Mouse (Mus musculus) liver, postnatal 0 days (tissue): ENCODE measurements around the gene Stac2. TPM values are rescaled to one million over a fixed set of nuclear protein-coding genes. Genes with fewer than 3 reads are reported as not detected.
A peak's percentile ranks its signal among the peaks of the same experiment; 100 is the strongest.

Experiments used
- ATAC-seq: fragments of 200-750 bp; cut with Nextera tagmentation; 2 replicates; pipeline ENCODE4 v1.8.0; 2017; ENCODE audit warnings: mild to moderate bottlenecking, moderate library complexity
- DNase-seq: peaks from one replicate; pipeline ENCODE4 v3.0.0-alpha.2; 2016
- H3K27ac ChIP-seq: fragments of 300-500 bp; sonication (generic); 2 replicates; pipeline ENCODE4 v1.5.1; 2014; ENCODE audit warnings: antibody characterized with exemption, moderate library complexity, mild to moderate bottlenecking, low read depth
- H3K27me3 ChIP-seq: fragments of 300-500 bp; sonication (generic); 2 replicates; pipeline ENCODE4 v1.6.1; 2014; ENCODE audit warnings: low read length, control low read depth, mixed read lengths; ENCODE audit not compliant: insufficient read depth
- H3K36me3 ChIP-seq: fragments of 300-500 bp; sonication (generic); replicated peaks from 2 replicates; pipeline ENCODE4 v1.6.1; 2014; ENCODE audit warnings: mild to moderate bottlenecking, control low read depth, low read length, moderate library complexity, mixed read lengths; ENCODE audit not compliant: insufficient read depth
- H3K4me1 ChIP-seq: fragments of 300-500 bp; sonication (generic); 2 replicates; pipeline ENCODE4 v1.6.1; 2014; ENCODE audit warnings: antibody characterized with exemption, mild to moderate bottlenecking, control low read depth; ENCODE audit not compliant: insufficient read depth
- H3K4me2 ChIP-seq: fragments of 300-500 bp; sonication (generic); 2 replicates; pipeline ENCODE4 v1.6.1; 2014; ENCODE audit warnings: low read depth, mild to moderate bottlenecking, low read length, moderate library complexity, mixed read lengths
- H3K4me3 ChIP-seq: fragments of 300-500 bp; sonication (generic); 2 replicates; pipeline ENCODE4 v1.5.1; 2014; ENCODE audit warnings: low read depth, low read length
- H3K9ac ChIP-seq: fragments of 300-500 bp; sonication (generic); replicated peaks from 2 replicates; pipeline ENCODE4 v1.6.1; 2014; ENCODE audit warnings: mild to moderate bottlenecking, moderate library complexity
- H3K9me3 ChIP-seq: fragments of 300-500 bp; sonication (generic); 2 replicates; pipeline ENCODE4 v1.6.1; 2016; ENCODE audit warnings: mild to moderate bottlenecking, control low read depth, low read length, mixed read lengths
- CTCF ChIP-seq: sonication (generic); IDR thresholded peaks from 2 replicates; pipeline ENCODE4 v1.5.1; 2016; ENCODE audit warnings: antibody characterized with exemption, low read depth
- EP300 ChIP-seq: IDR thresholded peaks from 2 replicates; pipeline ENCODE4 v1.6.1; 2016; ENCODE audit warnings: antibody characterized with exemption, low read depth, mild to moderate bottlenecking
- WGBS: fragments of 180-500 bp; shearing (Covaris S2); extraction: QIAGEN DNeasy Blood & Tissue Kit; methylation state at CpG from one replicate; pipeline ENCODE4 v1.1.7; 2014; ENCODE audit not compliant: insufficient replicate concordance; 5-methylcytosine and 5-hydroxymethylcytosine counted together
- polyA plus RNA-seq: library from polyadenylated mRNA; unstranded; fragments of >200 nt; fragmentation: Nextera tagmentation; extraction: Ambion mirVana; gene quantifications from 2 replicates; pipeline ENCODE4 v1.2.1, GENCODE M21; 2015

Gene Stac2
- polyA plus RNA-seq, 1 experiment from 2014 or later, result 0.07 TPM

DNA sequence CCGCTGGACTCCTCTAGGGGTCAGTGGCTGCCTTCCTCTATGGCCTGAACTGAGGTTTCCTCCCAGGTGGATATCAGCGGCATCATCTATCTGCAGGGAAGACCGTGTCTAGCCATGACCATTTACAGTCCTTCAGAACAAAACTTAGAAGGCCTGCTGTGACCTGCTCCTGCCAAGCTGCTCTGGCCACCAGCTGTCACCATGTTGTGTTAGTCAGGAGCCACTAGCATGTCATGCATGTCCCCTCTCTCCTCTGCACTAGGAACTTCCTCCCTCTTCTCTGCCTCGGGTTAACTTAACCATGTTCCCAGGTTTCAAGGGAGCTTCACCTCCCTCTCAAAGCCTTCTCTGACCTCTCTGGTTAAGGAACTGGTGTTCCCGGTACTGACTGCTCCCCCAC, 53.5 kb downstream of the Stac2 start:
- no peaks in the 10 kb centered on the region for H3K9me3 ChIP-seq
- TF ChIP-seq CTCF, result no peak
- TF ChIP-seq EP300, result no peak
- no peak overlapping the region for H3K4me3 ChIP-seq
- ATAC-seq, result no peak
- peaks cover 12% of the 10 kb centered on the region; the same call in 1 of the 2 replicates for H3K27me3 ChIP-seq
- H3K27ac ChIP-seq, result peak overlapping the region; percentile 87
- peaks cover 38% of the 10 kb centered on the region for H3K4me1 ChIP-seq
- H3K9ac ChIP-seq, result peak overlapping the region; percentile 9; the same call in 1 of the 2 replicates
- no peak for DNase-seq
- 35% methylated on average over 5 of the region's 5 CpGs for WGBS
- no peaks in the 10 kb centered on the region for H3K36me3 ChIP-seq
- H3K4me2 ChIP-seq, result no peak overlapping the region

DNA sequence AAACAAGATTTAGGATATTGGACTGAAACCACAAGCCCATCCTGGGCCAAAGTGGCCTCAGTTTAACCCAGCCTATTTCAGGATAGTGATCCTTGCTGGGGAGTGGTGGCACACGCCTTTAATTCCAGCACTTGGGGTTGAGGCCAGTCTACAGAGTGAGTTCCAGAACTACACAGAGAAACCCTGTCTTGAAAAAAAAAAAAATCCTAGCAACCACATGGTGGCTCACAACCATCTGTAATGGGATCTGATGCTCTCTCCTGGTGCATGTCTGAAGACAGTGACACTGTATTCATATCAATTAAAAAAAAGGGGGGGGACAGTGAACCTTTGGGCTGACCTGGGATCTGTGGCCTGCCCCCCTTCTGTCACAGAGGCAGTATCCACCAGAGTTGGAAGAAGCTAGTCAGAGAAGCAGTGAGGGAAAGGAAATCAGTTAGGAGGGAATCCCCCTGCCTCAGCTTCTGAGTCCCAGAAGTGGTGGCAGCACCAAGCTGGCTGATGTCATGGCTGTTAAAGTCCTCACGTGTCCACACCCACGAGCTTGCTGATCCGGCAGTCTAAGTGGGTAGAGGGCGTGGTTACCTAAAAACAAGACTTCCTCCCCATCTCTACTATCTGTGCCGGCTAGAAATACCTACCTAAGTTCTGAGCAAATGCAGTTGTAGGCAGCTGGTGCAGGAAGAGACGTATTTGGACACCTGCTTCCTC, 54.2 kb downstream of the Stac2 start:
- Histone ChIP-seq H3K4me3 (no peak overlapping the region), H3K9ac (no peak overlapping the region), H3K9me3 (no peaks in the 10 kb centered on the region), H3K4me1 (peaks cover 38% of the 10 kb centered on the region), H3K4me2 (no peak overlapping the region), H3K27ac (peak overlapping the region; percentile 87), H3K36me3 (no peaks in the 10 kb centered on the region), H3K27me3 (peaks cover 12% of the 10 kb centered on the region; the same call in 1 of the 2 replicates)
- 38% methylated on average over 7 of the region's 7 CpGs for WGBS
- peak; percentile 7; the same call in 1 of the 2 replicates for ATAC-seq
- no peak for DNase-seq
- TF ChIP-seq EP300 (no peak), CTCF (no peak)

DNA sequence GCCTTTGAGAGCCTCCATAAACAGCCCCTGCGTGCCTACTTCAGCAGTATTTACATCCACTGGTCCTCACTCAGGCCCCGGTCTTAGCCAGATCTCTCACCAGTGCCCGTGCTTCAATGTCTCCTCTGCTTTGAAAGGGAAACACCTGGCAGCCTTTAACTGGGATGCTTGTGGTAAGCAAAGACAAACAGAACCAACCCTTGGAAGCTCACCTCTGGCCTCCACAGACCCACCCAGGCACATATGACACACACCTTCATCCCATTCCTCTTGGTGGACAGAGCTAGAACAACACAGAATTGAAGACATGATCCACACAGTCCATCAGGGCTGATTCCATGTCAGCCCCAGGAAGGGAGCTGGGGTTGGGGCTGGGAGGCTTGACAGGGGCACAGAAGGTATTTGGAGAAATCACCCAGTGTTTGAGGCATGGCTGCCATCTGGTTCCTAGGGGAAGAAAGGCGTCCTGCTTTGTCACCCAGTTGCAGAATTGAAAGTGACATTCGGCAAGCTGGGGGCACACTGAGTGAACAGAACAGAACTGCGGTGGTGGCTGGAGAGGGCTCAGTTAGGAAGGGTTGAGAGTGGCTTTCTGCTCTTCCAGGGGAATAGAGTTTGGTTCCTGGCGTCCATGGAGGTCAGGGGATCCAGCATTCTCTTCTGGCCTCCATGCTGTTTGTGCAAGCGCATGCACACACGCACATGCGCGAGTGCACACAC, 55.0 kb downstream of the Stac2 start:
- no peak for ATAC-seq
- no peak overlapping the region for H3K4me2 ChIP-seq
- peaks cover 12% of the 10 kb centered on the region; the same call in 1 of the 2 replicates for H3K27me3 ChIP-seq
- H3K9me3 ChIP-seq, result no peaks in the 10 kb centered on the region
- 69% methylated on average over 11 of the region's 11 CpGs for WGBS
- H3K4me1 ChIP-seq, result peaks cover 38% of the 10 kb centered on the region
- H3K9ac ChIP-seq, result no peak overlapping the region
- no peak for DNase-seq
- H3K27ac ChIP-seq, result peak overlapping the region; percentile 55
- no peak for TF ChIP-seq CTCF
- TF ChIP-seq EP300, result no peak
- H3K36me3 ChIP-seq, result no peaks in the 10 kb centered on the region
- no peak overlapping the region for H3K4me3 ChIP-seq

DNA sequence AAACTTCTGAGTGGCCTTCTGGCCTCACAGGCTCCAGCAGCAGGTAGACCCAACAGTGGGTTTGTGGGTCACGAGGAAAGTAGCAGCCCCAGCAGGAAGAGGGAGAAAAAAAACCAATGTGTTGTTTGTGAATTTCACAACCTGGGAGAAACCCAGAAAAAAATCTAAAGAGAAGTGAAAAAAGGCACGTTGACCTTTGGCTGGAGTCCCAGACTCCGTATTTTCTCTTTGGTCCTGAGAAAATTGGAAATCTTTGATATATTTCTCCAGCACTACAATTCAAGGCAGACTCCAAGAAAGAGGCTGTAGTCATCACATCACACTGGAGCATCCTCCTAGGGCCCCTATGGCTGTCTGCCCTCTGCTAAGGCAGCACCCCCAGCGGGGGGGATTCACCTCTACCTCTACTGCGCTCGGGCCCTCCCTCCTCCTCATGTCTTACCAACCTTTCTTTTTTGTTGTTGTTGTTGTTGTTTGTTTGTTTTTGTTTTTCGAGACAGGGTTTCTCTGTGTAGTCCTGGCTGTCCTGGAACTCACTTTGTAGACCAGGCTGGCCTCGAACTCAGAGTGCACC, 55.8 kb downstream of the Stac2 start:
- Histone ChIP-seq H3K9ac (no peak overlapping the region), H3K4me2 (no peak overlapping the region), H3K27me3 (peaks cover 12% of the 10 kb centered on the region; the same call in 1 of the 2 replicates), H3K4me1 (peaks cover 34% of the 10 kb centered on the region), H3K4me3 (no peak overlapping the region), H3K9me3 (no peaks in the 10 kb centered on the region), H3K27ac (peak overlapping the region; percentile 55), H3K36me3 (no peaks in the 10 kb centered on the region)
- TF ChIP-seq CTCF, result no peak
- TF ChIP-seq EP300, result no peak
- 63% methylated on average over 8 of the region's 8 CpGs for WGBS
- ATAC-seq (no peak), DNase-seq (no peak)

DNA sequence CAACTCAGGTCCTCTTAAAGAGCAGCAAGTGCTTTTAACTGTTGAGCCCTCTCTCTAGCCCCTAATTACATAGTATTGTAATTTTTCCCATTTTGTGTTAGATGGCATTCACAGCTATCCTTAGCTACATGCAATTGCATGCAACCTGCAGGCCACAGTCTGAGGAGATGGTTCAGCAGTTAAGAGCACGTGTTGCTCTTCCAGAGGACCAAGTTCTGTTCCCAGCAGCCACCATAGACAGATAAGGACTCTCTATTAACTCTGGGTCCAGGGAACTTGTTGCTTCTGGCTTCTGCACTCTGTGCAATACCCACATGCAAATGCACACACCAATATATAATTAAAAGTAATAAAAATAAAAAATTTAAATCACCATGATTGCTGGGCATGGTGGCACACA, 56.6 kb downstream of the Stac2 start:
- ATAC-seq (no peak), DNase-seq (no peak)
- no peaks in the 10 kb centered on the region for H3K36me3 ChIP-seq
- no peak overlapping the region for H3K27ac ChIP-seq
- H3K9me3 ChIP-seq, result no peaks in the 10 kb centered on the region
- no peak overlapping the region for H3K4me2 ChIP-seq
- no peak overlapping the region for H3K9ac ChIP-seq
- H3K4me3 ChIP-seq, result no peak overlapping the region
- H3K4me1 ChIP-seq, result peaks cover 29% of the 10 kb centered on the region
- 32% methylated on average over 1 of the region's 1 CpGs for WGBS
- H3K27me3 ChIP-seq, result peaks cover 9% of the 10 kb centered on the region; the same call in 1 of the 2 replicates
- TF ChIP-seq EP300 (no peak), CTCF (no peak)

DNA sequence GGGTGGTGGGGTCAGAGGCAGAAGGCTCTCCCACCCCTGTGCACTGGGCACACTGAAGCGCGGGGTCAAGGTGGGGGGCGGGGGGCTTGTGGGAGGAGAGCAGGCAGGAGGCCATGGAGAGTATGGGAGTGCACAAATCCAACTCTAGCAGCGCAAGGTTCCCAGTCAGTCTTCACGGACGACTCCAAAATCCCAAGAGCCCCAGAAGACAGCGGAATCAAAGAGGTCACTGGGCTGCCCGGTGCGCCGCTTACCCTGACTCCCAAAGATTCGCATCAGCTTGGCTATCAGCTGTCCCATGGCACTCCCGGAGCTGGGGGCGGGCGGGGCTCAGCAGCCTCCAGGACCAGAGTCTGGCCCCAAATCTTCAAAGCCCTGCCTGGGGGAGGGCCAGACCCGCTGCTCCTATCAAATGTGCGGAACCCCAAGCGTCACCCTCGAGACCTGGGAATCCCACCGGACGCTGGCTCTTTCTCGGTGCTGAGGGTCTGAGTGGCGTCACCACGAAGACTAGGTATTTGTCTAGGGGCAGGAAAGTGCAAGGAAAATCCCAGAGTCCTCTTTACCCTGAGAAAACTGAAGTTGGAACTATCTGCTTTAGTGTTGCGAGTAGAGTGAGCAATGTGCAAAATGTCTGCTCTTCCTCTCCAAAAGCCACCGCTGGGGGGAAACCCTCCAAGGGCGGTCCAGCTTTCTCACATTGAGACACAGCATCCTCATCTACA, 57.5 kb downstream of the Stac2 start, which contains the start of gene Arl5c:
Arl5c (minus strand) TSS at position 618 of the 725 bp plus-strand sequence.
- H3K9ac ChIP-seq, result peak within 1 kb of the TSS; percentile 65
- H3K36me3 ChIP-seq, result no peaks in the 10 kb centered on the region
- peak; percentile 14; the same call in 1 of the 2 replicates for ATAC-seq
- 2% methylated on average over 26 of the region's 26 CpGs for WGBS
- peak; percentile 51 for DNase-seq
- no peaks in the 10 kb centered on the region for H3K9me3 ChIP-seq
- peak within 1 kb of the TSS; percentile 78 for H3K4me2 ChIP-seq
- H3K4me3 ChIP-seq, result peak within 1 kb of the TSS; percentile 47
- TF ChIP-seq CTCF (peak; percentile 44), EP300 (no peak)
- peak within 1 kb of the TSS; percentile 55 for H3K27ac ChIP-seq
- H3K27me3 ChIP-seq, result peaks cover 4% of the 10 kb centered on the region; the same call in 1 of the 2 replicates
- peaks cover 29% of the 10 kb centered on the region for H3K4me1 ChIP-seq
